Mouse (Mus musculus): ENCODE measurements around the gene Tfb2m.

The Tfb2m gene

GRCm38 (mm10) chr1:179506530-179507315 is 39.3 kb downstream of the Tfb2m start:
- peak in 1 of 2 experiments; percentile 6 for DNase-seq (ENCODE audit: low spot score in 2 of 2)

- no peak for DNase-seq (ENCODE audit: low spot score in 2 of 2)
These were observed 43.5 kb downstream of the Tfb2m start for GRCm38 (mm10) chr1:179502565-179502964.

- no peak for DNase-seq (ENCODE audit: low spot score in 2 of 2)
These were observed 46.8 kb downstream of the Tfb2m start for GRCm38 (mm10) chr1:179499257-179499656.

- DNase-seq (ENCODE audit: low spot score in 2 of 2): no peak
These were observed 53.2 kb downstream of the Tfb2m start for GRCm38 (mm10) chr1:179492908-179493307.

- DNase-seq (ENCODE audit: low spot score in 2 of 2): no peak
These were observed 57.5 kb downstream of the Tfb2m start for GRCm38 (mm10) chr1:179488520-179488919.

- no peak for DNase-seq (ENCODE audit: low spot score in 2 of 2)
These were observed 58.1 kb downstream of the Tfb2m start for GRCm38 (mm10) chr1:179487990-179488389.

GRCm38 (mm10) chr1:179487238-179487637 is 58.8 kb downstream of the Tfb2m start:
- DNase-seq (ENCODE audit: low spot score in 2 of 2): no peak

- no peak for DNase-seq (ENCODE audit: low spot score in 2 of 2)
These were observed 60.1 kb downstream of the Tfb2m start for GRCm38 (mm10) chr1:179485784-179486540.

- no peak for DNase-seq (ENCODE audit: low spot score in 2 of 2)
These were observed 65.2 kb downstream of the Tfb2m start for GRCm38 (mm10) chr1:179480862-179481261.
